Comparison of ENCODE assay signal across 8 mouse cellular contexts in the genomic region with DNA sequence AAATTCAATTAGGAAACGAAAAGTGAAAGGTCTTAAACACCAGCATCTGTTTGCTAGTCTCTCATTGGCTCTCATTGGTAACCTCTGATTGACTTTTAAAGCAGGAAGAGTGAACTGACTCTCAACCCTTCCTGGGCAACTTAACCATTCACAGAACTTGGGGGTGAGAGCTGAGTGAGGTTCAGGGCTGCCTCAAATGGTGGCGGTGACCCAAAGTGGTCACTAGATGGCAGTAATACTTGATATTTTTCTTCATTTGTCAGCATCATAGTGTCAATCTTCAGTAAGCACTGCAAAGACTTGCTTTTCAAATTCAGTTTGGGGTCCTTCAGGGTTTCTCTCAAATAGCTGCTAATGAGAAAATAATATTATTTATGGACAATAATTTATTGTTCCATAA.
A peak's percentile ranks its signal among the peaks of the same experiment; 100 is the strongest.
DNase-seq lines count a peak whose midpoint lies in the region; ATAC-seq lines count a peak whose summit lies in the region.
"Not testable (repeated sequence)": the region's sequence is repeated elsewhere in the genome, so short reads cannot be mapped to it uniquely, and the experiment has no call there.

No protein-coding gene starts in this region.

- 31% methylated on average over 2 of the region's 2 CpGs for WGBS in embryonic facial prominence, embryonic 10.5 days
- WGBS in midbrain, embryonic 16.5 days = 35% methylated on average over 2 of the region's 2 CpGs

- ATAC-seq in granulocyte monocyte progenitor cell, adult 5-6 weeks (replicated peaks; ENCODE audit: poor library complexity, severe bottlenecking) = peak; percentile 92
- peak; percentile 56; the same call in 1 of the 2 replicates for ATAC-seq in midbrain, embryonic 16.5 days

- H3K4me3 ChIP-seq in embryonic facial prominence, embryonic 10.5 days; midbrain, embryonic 16.5 days (ENCODE audit: low read depth, low read length): not testable (repeated sequence)

- not testable (repeated sequence) for H3K27ac ChIP-seq in embryonic facial prominence, embryonic 10.5 days (replicated peaks); midbrain, embryonic 16.5 days (ENCODE audit: low read length)

- not testable (repeated sequence) for H3K27me3 ChIP-seq in embryonic facial prominence, embryonic 10.5 days (replicated peaks; ENCODE audit: low read depth, poor library complexity, severe bottlenecking); midbrain, embryonic 16.5 days (ENCODE audit: control insufficient read depth, insufficient read depth, low read depth, low read length)

- H3K4me1 ChIP-seq in embryonic facial prominence, embryonic 10.5 days; midbrain, embryonic 16.5 days (ENCODE audit: control insufficient read depth, insufficient read depth, low read length): not testable (repeated sequence)

- intact Hi-C loops in left cerebral cortex, postnatal 14 days (cut with DNase I) = loop anchor here (10.0 kb wide), 1 partner anchor 267 kb away; a partner anchor contains a TSS

- H3K9me3 ChIP-seq in embryonic facial prominence, embryonic 10.5 days; midbrain, embryonic 16.5 days (replicated peaks; ENCODE audit: control insufficient read depth, low read length, poor library complexity, severe bottlenecking): not testable (repeated sequence)

- not testable (repeated sequence) for H3K9ac ChIP-seq in midbrain, embryonic 16.5 days (ENCODE audit: low read depth, low read length)

- DNase-seq in A20 (ENCODE audit: low read depth, low spot score) = peak; percentile 16
- peak; percentile 48 for DNase-seq in adrenal gland, postnatal 10 days
- peak; percentile 10 for DNase-seq in embryonic facial prominence, embryonic 10.5 days (ENCODE audit: low spot score)
- peak; percentile 36 to 65 for DNase-seq in kidney, adult 8-10 months
- peak; percentile 41 to 58 for DNase-seq in left cerebral cortex, postnatal 14 days (ENCODE audit: low spot score in 2 of 2)
- DNase-seq in spleen, postnatal 4 days (ENCODE audit: low spot score in 2 of 2) = peak; percentile 21 to 62

- not testable (repeated sequence) for H3K4me2 ChIP-seq in midbrain, embryonic 16.5 days (ENCODE audit: low read length)

- not testable (repeated sequence) for H3K36me3 ChIP-seq in embryonic facial prominence, embryonic 10.5 days (replicated peaks); midbrain, embryonic 16.5 days (ENCODE audit: control insufficient read depth, insufficient read depth, low read length)
